Mouse (Mus musculus) intestine, embryonic 15.5 days (tissue): ENCODE results near the gene Nhlh1. TPM values are rescaled to one million over a fixed set of nuclear protein-coding genes. Genes with fewer than 3 reads are reported as not detected.
A peak's percentile ranks its signal among the peaks of the same experiment; 100 is the strongest.

Source experiments
- ATAC-seq: fragments of 200-750 bp; cut with Nextera tagmentation; 2 replicates; pipeline ENCODE4 v1.8.0; 2017; ENCODE audit warnings: moderate TSS enrichment, moderate library complexity
- H3K27ac ChIP-seq: fragments of 300-500 bp; sonication (generic); 2 replicates; pipeline ENCODE4 v1.5.1; 2015; ENCODE audit warnings: mild to moderate bottlenecking, inconsistent platforms
- H3K27me3 ChIP-seq: fragments of 300-500 bp; sonication (generic); replicated peaks from 2 replicates; pipeline ENCODE4 v1.6.1; 2015; ENCODE audit warnings: inconsistent platforms
- H3K36me3 ChIP-seq: fragments of 300-500 bp; sonication (generic); 2 replicates; pipeline ENCODE4 v1.6.1; 2015; ENCODE audit warnings: inconsistent platforms
- H3K4me1 ChIP-seq: fragments of 300-500 bp; sonication (generic); replicated peaks from 2 replicates; pipeline ENCODE4 v1.6.1; 2015; ENCODE audit warnings: inconsistent platforms
- H3K4me2 ChIP-seq: fragments of 300-500 bp; sonication (generic); replicated peaks from 2 replicates; pipeline ENCODE4 v1.6.1; 2015; ENCODE audit warnings: mild to moderate bottlenecking, inconsistent platforms
- H3K4me3 ChIP-seq: fragments of 300-500 bp; sonication (generic); replicated peaks from 2 replicates; pipeline ENCODE4 v1.5.1; 2015; ENCODE audit warnings: inconsistent platforms
- H3K9ac ChIP-seq: fragments of 300-500 bp; sonication (generic); 2 replicates; pipeline ENCODE4 v1.6.1; 2015; ENCODE audit warnings: inconsistent platforms
- H3K9me3 ChIP-seq: fragments of 300-500 bp; sonication (generic); 2 replicates; pipeline ENCODE4 v1.6.1; 2016; ENCODE audit warnings: inconsistent platforms
- WGBS: fragments of 180-500 bp; shearing (Covaris S2); methylation state at CpG from one replicate; pipeline ENCODE4 v1.1.7; 2015; 5-methylcytosine and 5-hydroxymethylcytosine counted together
- polyA plus RNA-seq: library from polyadenylated mRNA; unstranded; fragments of >200 nt; fragmentation: Nextera tagmentation; extraction: Ambion mirVana; gene quantifications from 2 replicates; pipeline ENCODE4 v1.2.1, GENCODE M21; 2015

The Nhlh1 gene
- 0.06 and 0.09 TPM in 2 replicates for polyA plus RNA-seq

DNA sequence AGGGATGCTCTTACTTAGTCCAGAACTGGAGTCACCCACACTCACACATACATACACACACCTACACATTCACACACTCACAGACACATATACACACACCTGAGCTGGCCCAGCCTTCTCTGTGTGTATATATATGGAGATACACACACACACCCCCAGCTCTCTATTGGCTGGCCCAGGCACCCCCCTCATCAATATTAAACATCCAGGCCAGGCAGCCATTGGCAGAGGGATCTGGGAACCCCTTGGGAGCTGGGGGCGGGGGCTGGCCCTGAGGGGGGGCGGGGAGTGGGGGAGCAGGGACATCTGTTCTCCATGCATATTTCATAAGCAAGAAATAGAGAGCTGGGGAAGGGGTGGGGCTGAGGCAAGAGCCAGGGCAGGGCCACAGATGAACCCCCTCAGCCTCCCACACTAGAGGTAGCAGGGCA lies at the start of gene Nhlh1:
Nhlh1 (minus strand) TSS at position 83 of the 431 bp plus-strand sequence.
- no peak within 1 kb of the TSS for H3K4me3 ChIP-seq
- no peak within 1 kb of the TSS for H3K27ac ChIP-seq
- H3K36me3 ChIP-seq = no peaks in the 10 kb centered on the region
- no peak within 1 kb of the TSS for H3K4me2 ChIP-seq
- H3K27me3 ChIP-seq = peaks cover 26% of the 10 kb centered on the region
- 43% methylated on average over 2 of the region's 2 CpGs for WGBS
- H3K9me3 ChIP-seq = no peaks in the 10 kb centered on the region
- H3K9ac ChIP-seq = no peak within 1 kb of the TSS
- no peak for ATAC-seq
- peaks cover 29% of the 10 kb centered on the region for H3K4me1 ChIP-seq

GRCm38 (mm10) chr1:172105101-172105500 lies 47.7 kb upstream of the Nhlh1 start:
- WGBS = 66% methylated on average over 11 of the region's 11 CpGs
- ATAC-seq = no peak
- no peaks in the 10 kb centered on the region for H3K9me3 ChIP-seq

DNA sequence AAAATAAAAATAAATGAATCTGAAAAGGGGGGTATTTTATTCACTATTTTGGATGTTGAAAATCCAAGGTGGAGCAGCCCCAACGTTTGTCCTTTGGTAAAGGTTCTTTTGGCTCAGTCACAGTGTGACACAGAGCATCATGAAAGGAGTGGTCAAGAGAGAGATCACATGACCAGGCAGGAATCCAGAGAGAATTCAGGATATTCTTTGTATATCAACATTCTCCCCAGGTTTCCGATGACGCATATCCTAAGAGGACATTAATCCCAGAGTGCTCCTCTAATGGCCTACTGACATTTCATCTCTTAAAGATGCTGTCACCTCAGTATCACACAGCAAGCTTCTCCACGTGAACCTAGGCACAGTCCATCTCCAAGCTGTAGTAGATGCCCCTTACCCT lies 46.2 kb upstream of the Nhlh1 start:
- H3K27me3 ChIP-seq = no peaks in the 10 kb centered on the region
- H3K27ac ChIP-seq = no peak overlapping the region
- no peaks in the 10 kb centered on the region for H3K9me3 ChIP-seq
- ATAC-seq = no peak
- no peak overlapping the region for H3K9ac ChIP-seq
- peaks cover 55% of the 10 kb centered on the region for H3K36me3 ChIP-seq
- no peak overlapping the region for H3K4me2 ChIP-seq
- H3K4me3 ChIP-seq = no peak overlapping the region
- WGBS = 85% methylated on average over 4 of the region's 4 CpGs
- no peaks in the 10 kb centered on the region for H3K4me1 ChIP-seq

More at GRCm38 (mm10) chr1:172105101-172105500, 47.7 kb upstream of the Nhlh1 start:
- Histone ChIP-seq H3K27me3 (no peaks in the 10 kb centered on the region), H3K4me2 (no peak overlapping the region), H3K9ac (no peak overlapping the region), H3K27ac (no peak overlapping the region), H3K4me1 (no peaks in the 10 kb centered on the region), H3K36me3 (peaks cover 65% of the 10 kb centered on the region), H3K4me3 (no peak overlapping the region)

DNA sequence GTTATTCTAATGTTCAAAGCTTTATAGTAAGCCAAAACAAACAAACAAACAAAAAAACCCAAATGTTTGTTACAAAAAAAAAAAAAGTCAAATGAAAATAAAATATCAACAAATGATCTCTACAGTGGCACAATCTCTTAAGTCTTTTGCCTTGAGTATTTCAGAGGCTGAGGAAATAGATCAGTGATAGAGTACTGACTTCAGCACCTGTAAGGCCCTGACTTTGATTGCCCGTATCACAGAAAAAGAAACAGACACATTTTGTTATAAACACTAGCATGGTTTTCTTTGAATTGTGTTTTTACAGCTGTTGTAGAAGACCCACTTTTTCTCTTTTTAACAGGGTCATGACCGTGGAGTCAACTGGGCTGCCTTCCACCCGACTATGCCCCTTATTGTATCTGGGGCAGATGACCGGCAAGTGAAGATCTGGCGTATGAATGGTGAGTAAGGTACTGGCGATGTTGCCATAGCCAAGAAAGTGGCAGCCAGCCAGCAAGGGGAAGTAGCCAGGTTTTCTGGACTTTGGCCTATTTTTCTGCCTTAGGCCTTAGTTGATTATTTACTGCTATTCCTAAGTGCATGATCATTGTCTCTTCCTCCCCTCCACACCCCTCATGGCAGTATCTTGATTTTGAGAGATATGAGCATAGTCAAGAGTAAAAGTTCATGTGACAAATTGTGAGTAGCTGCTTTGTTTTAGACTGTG lies 42.1 kb upstream of the Nhlh1 start:
- peaks cover 41% of the 10 kb centered on the region for H3K36me3 ChIP-seq
- H3K4me3 ChIP-seq = no peak overlapping the region
- no peaks in the 10 kb centered on the region for H3K4me1 ChIP-seq
- H3K9me3 ChIP-seq = no peaks in the 10 kb centered on the region
- no peaks in the 10 kb centered on the region for H3K27me3 ChIP-seq
- 74% methylated on average over 6 of the region's 6 CpGs for WGBS
- peak; percentile 91 for ATAC-seq
- no peak overlapping the region for H3K4me2 ChIP-seq
- no peak overlapping the region for H3K27ac ChIP-seq
- H3K9ac ChIP-seq = no peak overlapping the region

DNA sequence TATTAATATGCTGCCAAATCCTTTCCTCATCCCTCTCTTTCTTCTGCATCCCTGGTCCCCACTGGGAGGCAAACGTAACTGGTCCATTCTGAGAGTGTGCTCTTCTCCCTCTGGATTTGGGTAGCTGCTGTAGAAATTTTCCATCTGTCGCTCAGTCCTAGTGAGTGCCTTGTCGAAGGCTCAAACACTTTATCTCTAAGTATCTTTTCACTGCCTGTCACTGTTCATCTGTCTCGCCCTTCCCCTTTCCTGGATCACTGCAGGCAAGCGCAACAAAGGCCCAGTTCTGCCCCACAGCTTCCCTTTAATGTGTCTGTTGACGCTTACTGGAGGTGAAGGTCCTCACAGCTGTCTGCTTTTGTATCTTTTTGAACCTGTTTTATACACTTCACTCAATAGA lies 37.8 kb upstream of the Nhlh1 start:
- Histone ChIP-seq H3K9me3 (no peaks in the 10 kb centered on the region), H3K36me3 (peaks cover 25% of the 10 kb centered on the region), H3K4me3 (no peak overlapping the region), H3K4me1 (no peaks in the 10 kb centered on the region), H3K4me2 (no peak overlapping the region), H3K9ac (no peak overlapping the region), H3K27me3 (no peaks in the 10 kb centered on the region), H3K27ac (no peak overlapping the region)
- WGBS = 78% methylated on average over 6 of the region's 6 CpGs
- ATAC-seq = no peak

GRCm38 (mm10) chr1:172094295-172094694 lies 36.9 kb upstream of the Nhlh1 start:
- Histone ChIP-seq H3K4me3 (no peak overlapping the region), H3K27ac (no peak overlapping the region), H3K9ac (no peak overlapping the region), H3K4me1 (no peaks in the 10 kb centered on the region), H3K9me3 (no peaks in the 10 kb centered on the region), H3K27me3 (no peaks in the 10 kb centered on the region), H3K36me3 (peaks cover 32% of the 10 kb centered on the region), H3K4me2 (no peak overlapping the region)
- no peak for ATAC-seq

DNA sequence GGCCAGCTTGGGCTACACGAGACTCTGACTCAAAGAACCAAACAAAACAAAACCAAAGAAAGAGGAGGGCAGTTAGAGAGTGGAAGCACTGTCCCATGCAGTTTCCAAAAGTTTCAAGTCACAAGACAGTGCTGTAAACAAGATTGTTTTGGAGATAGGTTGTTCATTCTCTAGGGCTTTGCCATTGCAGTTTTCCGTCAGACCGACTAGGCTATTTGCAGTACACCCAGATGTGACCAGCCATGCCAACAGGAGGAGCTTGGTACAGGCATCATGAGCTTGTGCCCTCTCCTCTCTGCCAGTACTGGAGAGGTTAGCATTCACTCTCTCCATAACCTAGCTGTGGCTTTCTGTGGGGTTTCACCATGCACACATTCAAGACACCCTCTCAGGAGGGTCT lies 36.1 kb upstream of the Nhlh1 start:
- Histone ChIP-seq H3K27me3 (no peaks in the 10 kb centered on the region), H3K9ac (no peak overlapping the region), H3K36me3 (peaks cover 40% of the 10 kb centered on the region), H3K4me3 (no peak overlapping the region), H3K9me3 (no peaks in the 10 kb centered on the region), H3K27ac (no peak overlapping the region), H3K4me1 (no peaks in the 10 kb centered on the region), H3K4me2 (no peak overlapping the region)
- WGBS = 73% methylated on average over 3 of the region's 3 CpGs
- ATAC-seq = no peak

DNA sequence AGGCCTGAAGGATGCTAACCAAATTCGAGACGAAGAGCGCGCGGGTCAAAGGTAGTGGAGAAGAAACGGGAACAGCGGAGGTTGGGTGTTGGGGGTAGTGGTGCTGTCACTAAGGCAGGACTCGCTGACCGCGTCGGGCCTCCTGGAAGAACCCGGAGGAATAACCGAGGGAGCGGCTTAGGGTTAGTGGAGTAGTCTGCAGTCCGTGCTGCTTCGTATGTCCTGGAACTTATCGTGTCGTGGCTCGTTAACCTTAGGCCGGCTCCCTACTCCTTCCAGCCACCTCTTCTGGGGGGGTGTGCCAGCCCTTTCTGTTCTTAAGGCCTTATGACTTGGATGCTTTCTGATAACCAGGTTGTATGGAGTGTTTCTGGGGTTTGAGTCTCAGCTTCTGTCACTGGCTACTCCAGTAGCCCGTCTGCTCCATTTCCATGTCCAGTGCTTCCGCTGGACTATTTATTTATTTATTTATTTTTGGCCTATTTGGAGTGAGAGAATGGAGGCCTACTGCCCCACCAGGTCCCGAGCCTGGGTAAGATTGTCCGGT lies 25.6 kb upstream of the Nhlh1 start:
- Histone ChIP-seq H3K9ac (peak overlapping the region; percentile 85), H3K27ac (peak overlapping the region; percentile 82), H3K9me3 (no peaks in the 10 kb centered on the region), H3K4me2 (peak overlapping the region; percentile 51), H3K36me3 (no peaks in the 10 kb centered on the region), H3K4me1 (peaks cover 11% of the 10 kb centered on the region), H3K27me3 (no peaks in the 10 kb centered on the region), H3K4me3 (peak overlapping the region; percentile 78)
- ATAC-seq = peak; percentile 75; the same call in 1 of the 2 replicates
- WGBS = under 1% methylated on average over 24 of the region's 24 CpGs

DNA sequence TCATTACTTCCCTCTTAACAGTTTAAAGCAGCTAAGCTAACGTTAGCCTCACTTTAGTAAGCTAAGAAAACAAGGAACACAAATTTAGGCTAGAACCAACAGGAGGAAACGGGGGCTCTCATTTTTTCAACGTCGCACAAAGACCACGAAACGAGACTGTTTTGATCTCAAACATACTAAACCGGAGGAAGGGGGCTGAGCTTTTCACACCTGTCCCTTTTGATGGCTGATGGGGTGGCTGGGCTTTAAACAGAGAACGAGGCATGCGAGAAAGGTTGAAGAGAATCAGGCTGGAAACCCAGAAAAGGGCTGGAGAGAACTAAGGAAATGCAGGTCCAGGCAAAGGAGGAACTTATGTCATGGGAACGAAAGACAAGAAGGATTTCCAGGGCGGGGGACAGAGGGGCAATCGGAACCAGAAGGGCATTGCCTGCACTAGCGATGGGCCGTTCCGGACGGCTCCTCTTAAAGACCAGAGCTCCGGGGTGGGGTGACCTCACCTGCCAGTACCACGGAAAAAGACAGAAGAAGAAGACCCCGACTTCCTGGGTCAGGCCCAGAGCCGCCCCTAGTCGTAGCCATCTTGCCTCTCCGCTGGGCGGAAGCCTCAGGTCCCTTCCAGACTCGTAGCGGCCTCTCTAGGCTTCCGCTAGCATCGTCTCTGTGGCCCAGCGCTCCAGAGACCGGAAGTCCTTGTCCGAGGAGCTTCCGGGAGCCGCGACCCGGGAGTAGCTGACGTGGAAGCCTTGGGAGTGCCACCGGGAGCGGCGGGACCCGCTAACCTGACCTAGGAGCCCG lies 24.9 kb upstream of the Nhlh1 start, which contains the start of the genes Copa and Ncstn:
Copa (plus strand) TSS at position 429 of the 798 bp plus-strand sequence.
Ncstn (minus strand) TSS at position 695 of the 798 bp plus-strand sequence.
- no peaks in the 10 kb centered on the region for H3K27me3 ChIP-seq
- peak within 1 kb of the TSS; percentile 82 for H3K27ac ChIP-seq
- ATAC-seq = peak; percentile 98
- peak within 1 kb of the TSS; percentile 85 for H3K9ac ChIP-seq
- no peaks in the 10 kb centered on the region for H3K36me3 ChIP-seq
- H3K4me3 ChIP-seq = peak within 1 kb of the TSS; percentile 78
- peaks cover 11% of the 10 kb centered on the region for H3K4me1 ChIP-seq
- 0% methylated on average over 40 of the region's 40 CpGs for WGBS
- H3K9me3 ChIP-seq = no peaks in the 10 kb centered on the region
- peak within 1 kb of the TSS; percentile 51 for H3K4me2 ChIP-seq

- Histone ChIP-seq H3K9me3 (no peaks in the 10 kb centered on the region), H3K4me1 (no peaks in the 10 kb centered on the region), H3K27ac (peak overlapping the region; percentile 61), H3K27me3 (no peaks in the 10 kb centered on the region), H3K36me3 (peaks cover 22% of the 10 kb centered on the region), H3K4me2 (peak overlapping the region; percentile 15), H3K4me3 (no peak overlapping the region), H3K9ac (no peak overlapping the region)
- peak; percentile 78 for ATAC-seq
- 51% methylated on average over 5 of the region's 5 CpGs for WGBS
Observed at GRCm38 (mm10) chr1:172077981-172078380, 20.6 kb upstream of the Nhlh1 start.

DNA sequence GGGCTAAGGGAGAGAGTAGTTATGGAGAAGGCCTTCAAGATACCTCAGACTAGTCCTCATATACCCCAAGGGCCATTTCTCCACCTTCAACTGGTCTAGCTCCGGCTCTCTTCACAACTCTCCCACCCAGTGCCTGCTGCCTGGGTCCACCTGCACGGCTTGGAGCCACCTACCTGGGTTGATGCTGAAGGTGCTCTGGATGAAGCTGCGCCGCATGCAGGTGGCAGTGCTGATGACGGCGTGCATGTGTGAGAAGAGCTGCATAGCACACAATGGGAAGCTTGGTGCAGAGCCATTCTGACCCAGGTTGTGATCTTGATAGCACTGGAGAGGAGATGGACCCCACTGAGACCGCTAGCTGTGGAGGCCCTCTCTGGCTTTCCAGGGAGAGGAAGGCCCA lies 15.2 kb upstream of the Nhlh1 start:
- Histone ChIP-seq H3K27me3 (no peaks in the 10 kb centered on the region), H3K9ac (no peak overlapping the region), H3K4me1 (no peaks in the 10 kb centered on the region), H3K4me2 (no peak overlapping the region), H3K36me3 (peaks cover 62% of the 10 kb centered on the region), H3K27ac (no peak overlapping the region), H3K4me3 (no peak overlapping the region), H3K9me3 (no peaks in the 10 kb centered on the region)
- ATAC-seq = no peak
- WGBS = 95% methylated on average over 7 of the region's 7 CpGs

GRCm38 (mm10) chr1:172071556-172071955 lies 14.2 kb upstream of the Nhlh1 start:
- Histone ChIP-seq H3K27me3 (no peaks in the 10 kb centered on the region), H3K27ac (no peak overlapping the region), H3K36me3 (peaks cover 72% of the 10 kb centered on the region), H3K9me3 (no peaks in the 10 kb centered on the region), H3K4me1 (no peaks in the 10 kb centered on the region), H3K4me3 (no peak overlapping the region), H3K9ac (no peak overlapping the region), H3K4me2 (no peak overlapping the region)
- WGBS = 73% methylated on average over 4 of the region's 4 CpGs
- ATAC-seq = no peak
